Mouse (Mus musculus): ENCODE data around the gene Rgs14. TPM values are rescaled to one million over a fixed set of nuclear protein-coding genes. Genes with fewer than 3 reads are reported as not detected.
A peak's percentile ranks its signal among the peaks of the same experiment; 100 is the strongest.

Gene Rgs14
- polyA plus RNA-seq, 1 experiment from 2014 or later = 1.8 TPM

DNA sequence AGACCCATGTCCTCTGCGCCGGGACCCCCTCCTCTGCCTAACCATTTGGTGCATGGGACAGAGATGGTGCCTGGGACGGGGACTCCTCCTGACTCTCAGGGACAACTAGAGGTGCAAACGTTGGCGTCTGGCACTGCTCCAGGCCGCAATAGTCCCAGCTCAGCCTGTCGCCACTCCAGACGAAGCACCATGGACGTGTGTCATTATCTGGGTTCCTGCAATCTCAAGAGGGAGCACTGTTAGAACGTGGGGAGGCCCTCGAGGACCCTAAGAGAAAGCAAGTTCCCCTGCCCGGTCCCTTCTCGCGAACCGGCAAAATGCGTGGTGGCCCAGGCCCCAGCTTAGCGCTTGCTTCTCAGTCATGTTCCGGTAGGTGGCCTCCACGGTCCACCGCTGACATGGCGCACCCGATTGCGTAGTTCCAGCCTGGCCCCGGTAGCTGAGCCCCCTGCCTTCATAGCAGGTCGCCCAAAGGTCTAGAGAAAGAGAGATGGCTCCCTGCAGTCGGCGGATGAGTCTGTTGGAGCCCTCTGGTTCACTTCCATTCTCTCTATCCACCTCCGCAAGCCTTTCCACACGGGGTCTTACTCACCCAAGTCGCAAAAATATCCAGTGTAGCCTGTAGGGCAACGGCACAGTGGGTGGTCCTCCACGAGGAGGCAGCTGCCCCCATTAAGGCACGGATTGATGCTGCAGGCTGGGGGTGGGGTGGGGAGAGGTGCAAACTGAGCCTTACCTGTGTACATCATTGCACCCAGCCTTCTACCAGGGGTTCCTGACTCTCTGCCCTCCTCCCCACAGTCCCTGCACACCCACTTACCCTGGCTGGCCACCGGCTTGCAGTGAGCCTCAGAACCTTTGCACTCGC lies 51.6 kb downstream of the Rgs14 start:
- no peaks in the 10 kb centered on the region for H3K36me3 ChIP-seq
- no peak overlapping the region for H3K4me3 ChIP-seq (replicated peaks)
- no peak for DNase-seq
- no peak overlapping the region for H3K27ac ChIP-seq
- H3K27me3 ChIP-seq = peaks cover 61% of the 10 kb centered on the region
- H3K9me3 ChIP-seq (replicated peaks) = no peaks in the 10 kb centered on the region
- H3K9ac ChIP-seq = no peak overlapping the region
- H3K4me1 ChIP-seq (replicated peaks) = peaks cover 30% of the 10 kb centered on the region
- ATAC-seq (ENCODE audit: low read depth) = peak; percentile 11; the same call in 1 of the 2 replicates
- peak overlapping the region; percentile 17; the same call in 1 of the 2 replicates for H3K4me2 ChIP-seq
- WGBS (ENCODE audit: insufficient replicate concordance) = 10% methylated on average over 35 of the region's 35 CpGs

DNA sequence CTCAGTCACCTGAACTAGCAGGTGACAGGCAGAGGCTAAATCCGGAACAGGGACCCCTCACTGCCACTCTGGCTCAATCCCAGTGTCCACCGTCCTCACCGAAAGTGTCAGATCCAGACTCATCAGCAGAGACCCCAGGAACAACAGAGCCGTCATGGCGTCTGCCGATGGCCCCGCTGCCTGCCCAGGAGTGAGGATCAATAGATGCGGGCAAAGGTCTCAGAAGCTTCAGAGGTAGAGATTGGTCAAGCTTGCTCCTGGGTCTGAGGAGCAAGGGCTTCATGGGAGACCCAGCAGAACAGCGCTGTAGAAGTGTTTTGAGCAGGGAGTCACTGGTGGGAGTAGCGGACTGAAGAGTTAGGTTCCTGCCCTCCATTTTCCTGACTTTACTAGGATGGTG lies 57.1 kb downstream of the Rgs14 start, which contains the start of gene F12:
TSS of gene F12 (minus strand) at position 181 of the 400 bp plus-strand sequence.
- peak within 1 kb of the TSS; percentile 52 for H3K4me2 ChIP-seq
- no peak for ATAC-seq (ENCODE audit: low read depth)
- H3K4me3 ChIP-seq (replicated peaks) = peak within 1 kb of the TSS; percentile 27
- peaks cover 17% of the 10 kb centered on the region for H3K27me3 ChIP-seq
- peak within 1 kb of the TSS; percentile 43; the same call in 1 of the 2 replicates for H3K9ac ChIP-seq
- no peak for DNase-seq
- no peaks in the 10 kb centered on the region for H3K9me3 ChIP-seq (replicated peaks)
- WGBS (ENCODE audit: insufficient replicate concordance) = 67% methylated on average over 10 of the region's 10 CpGs
- H3K4me1 ChIP-seq (replicated peaks) = peaks cover 11% of the 10 kb centered on the region
- no peak within 1 kb of the TSS; the same call in 1 of the 2 replicates for H3K27ac ChIP-seq
- H3K36me3 ChIP-seq = no peaks in the 10 kb centered on the region

DNA sequence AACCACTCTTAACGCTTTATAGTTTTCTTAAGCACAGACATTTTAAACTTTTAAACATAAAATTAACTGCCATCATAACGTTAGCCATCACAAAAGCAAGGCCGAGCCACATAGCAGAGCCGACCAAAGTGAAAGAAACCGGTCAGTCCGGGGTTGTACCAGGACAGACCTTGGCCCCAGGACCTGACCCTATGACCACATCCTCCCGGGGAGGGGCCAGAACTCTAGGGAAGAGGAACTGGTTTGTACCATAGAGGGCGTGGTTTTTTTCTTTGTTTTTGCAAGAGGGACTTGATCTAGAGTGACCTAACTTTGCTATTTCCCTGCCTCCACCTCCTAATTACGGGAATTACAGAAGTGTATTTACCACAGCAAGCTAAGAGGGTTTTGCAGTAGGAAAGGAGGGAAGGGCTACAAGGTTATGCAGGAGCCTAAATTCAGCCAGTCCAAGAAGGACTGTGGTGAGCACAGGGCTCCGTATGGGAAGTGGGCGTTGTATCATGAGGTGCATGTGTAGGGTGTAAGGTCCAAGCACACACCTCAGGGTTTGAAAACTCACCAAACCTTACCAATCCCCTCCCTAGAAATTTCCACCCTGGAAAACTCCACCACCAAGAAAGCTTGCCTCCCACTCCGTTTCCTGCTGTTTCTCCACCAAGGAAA lies 59.8 kb downstream of the Rgs14 start:
- Histone ChIP-seq H3K9me3 (replicated peaks) (no peaks in the 10 kb centered on the region), H3K36me3 (no peaks in the 10 kb centered on the region), H3K4me3 (replicated peaks) (no peak overlapping the region), H3K27ac (peak overlapping the region; percentile 37; the same call in 1 of the 2 replicates), H3K4me2 (peak overlapping the region; percentile 26; the same call in 1 of the 2 replicates), H3K4me1 (replicated peaks) (peaks cover 9% of the 10 kb centered on the region), H3K9ac (no peak overlapping the region), H3K27me3 (0 out of 2 replicates have a peak, but pooled peaks cover 3% of the 10 kb centered on the region)
- DNase-seq = no peak
- 29% methylated on average over 12 of the region's 12 CpGs for WGBS (ENCODE audit: insufficient replicate concordance)
- ATAC-seq (ENCODE audit: low read depth) = peak; percentile 77

DNA sequence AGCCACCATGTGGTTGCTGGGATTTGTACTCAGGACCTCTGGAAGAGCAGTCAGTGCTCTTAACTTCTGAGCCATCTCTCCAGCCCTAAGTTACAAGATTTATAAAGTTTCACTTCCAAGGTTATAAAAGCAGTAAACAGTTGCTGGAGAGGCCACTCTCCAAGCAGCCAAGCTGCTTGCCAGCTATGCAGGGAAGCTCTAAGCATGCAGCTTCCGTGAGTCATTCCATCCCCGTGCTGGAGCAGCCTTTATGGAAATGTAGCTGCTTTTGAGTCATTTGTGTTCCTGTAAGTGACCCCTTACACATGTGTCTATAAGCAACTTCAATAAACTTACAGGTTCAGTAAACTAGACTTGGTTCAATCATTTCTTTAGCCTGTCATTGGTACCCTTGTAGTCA lies 61.0 kb downstream of the Rgs14 start:
- H3K27me3 ChIP-seq = no peaks in the 10 kb centered on the region
- WGBS (ENCODE audit: insufficient replicate concordance) = 70% methylated on average over 2 of the region's 2 CpGs
- H3K9me3 ChIP-seq (replicated peaks) = no peaks in the 10 kb centered on the region
- H3K4me3 ChIP-seq (replicated peaks) = no peak overlapping the region
- ATAC-seq (ENCODE audit: low read depth) (no peak), DNase-seq (no peak)
- no peak overlapping the region for H3K27ac ChIP-seq
- no peak overlapping the region for H3K4me2 ChIP-seq
- H3K9ac ChIP-seq = no peak overlapping the region
- no peaks in the 10 kb centered on the region for H3K36me3 ChIP-seq
- peaks cover 9% of the 10 kb centered on the region for H3K4me1 ChIP-seq (replicated peaks)

DNA sequence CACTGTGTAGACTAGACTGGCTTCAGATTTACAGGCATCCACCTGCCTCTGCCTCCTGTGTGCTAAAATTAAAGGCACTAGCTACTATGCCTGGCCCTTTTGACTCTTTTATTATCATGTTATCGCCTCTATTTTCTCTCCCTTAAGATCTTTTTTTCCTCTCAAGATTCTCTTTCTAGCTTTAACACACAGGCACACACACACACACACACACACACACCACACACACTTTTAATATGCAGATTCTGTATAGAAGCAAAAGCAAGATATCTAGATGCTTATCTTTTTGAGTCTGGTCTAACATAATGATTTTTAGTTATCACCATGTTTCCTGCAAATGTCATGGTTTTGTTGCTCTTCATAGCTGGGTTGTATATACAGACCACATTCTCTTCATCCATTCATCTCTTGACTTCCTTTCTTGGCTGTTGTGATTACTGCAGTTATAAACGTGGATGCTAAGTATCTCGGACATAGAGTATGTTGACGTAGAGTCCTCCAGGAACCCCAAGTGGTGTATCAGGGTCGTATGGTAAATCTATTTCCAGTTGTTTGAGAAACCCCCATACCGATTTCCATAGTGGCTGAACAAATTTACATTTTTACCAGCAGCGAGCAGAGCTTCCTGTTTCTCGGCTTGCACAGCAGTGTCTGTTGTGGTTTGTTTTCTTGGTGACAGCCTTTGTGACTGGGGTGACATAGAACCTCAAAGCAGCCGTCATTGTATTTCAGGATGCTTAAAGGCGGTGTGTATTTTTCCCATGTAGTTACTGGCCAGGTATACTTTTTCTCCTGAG lies 62.6 kb downstream of the Rgs14 start:
- no peak overlapping the region for H3K27ac ChIP-seq
- H3K27me3 ChIP-seq = no peaks in the 10 kb centered on the region
- H3K9me3 ChIP-seq (replicated peaks) = no peaks in the 10 kb centered on the region
- DNase-seq (no peak), ATAC-seq (ENCODE audit: low read depth) (no peak)
- WGBS (ENCODE audit: insufficient replicate concordance) = 28% methylated on average over 10 of the region's 10 CpGs
- H3K4me3 ChIP-seq (replicated peaks) = no peak overlapping the region
- no peaks in the 10 kb centered on the region for H3K36me3 ChIP-seq
- H3K4me1 ChIP-seq (replicated peaks) = peaks cover 4% of the 10 kb centered on the region
- no peak overlapping the region for H3K9ac ChIP-seq
- H3K4me2 ChIP-seq = no peak overlapping the region

Other genes starting within 250 kb of the Rgs14 start
- not detected in 2 replicates for gene Gm17617, start 236.2 kb upstream of the Rgs14 start, polyA plus RNA-seq (2015; fragmentation: Nextera tagmentation; extraction: Ambion mirVana)
- gene Fgfr4, start 217.1 kb upstream of the Rgs14 start, polyA plus RNA-seq (2015; fragmentation: Nextera tagmentation; extraction: Ambion mirVana) = 4.2 and 5.4 TPM in 2 replicates
- 15.5 and 19.8 TPM in 2 replicates for gene Nsd1, start 159.9 kb upstream of the Rgs14 start, polyA plus RNA-seq (2015; fragmentation: Nextera tagmentation; extraction: Ambion mirVana)
- gene Prelid1, start 49.2 kb upstream of the Rgs14 start, polyA plus RNA-seq (2015; fragmentation: Nextera tagmentation; extraction: Ambion mirVana) = 234 and 240 TPM in 2 replicates
- 38.0 and 45.0 TPM in 2 replicates for gene Rab24, start 47.8 kb upstream of the Rgs14 start, polyA plus RNA-seq (2015; fragmentation: Nextera tagmentation; extraction: Ambion mirVana)
- gene Mxd3, start 39.9 kb upstream of the Rgs14 start, polyA plus RNA-seq (2015; fragmentation: Nextera tagmentation; extraction: Ambion mirVana) = 22.0 and 23.0 TPM in 2 replicates
- 59.1 and 65.6 TPM in 2 replicates for gene Lman2, start 6.9 kb upstream of the Rgs14 start, polyA plus RNA-seq (2015; fragmentation: Nextera tagmentation; extraction: Ambion mirVana)
- not detected in 2 replicates for gene Slc34a1, start 28.5 kb downstream of the Rgs14 start, polyA plus RNA-seq (2015; fragmentation: Nextera tagmentation; extraction: Ambion mirVana)
- not detected in 2 replicates for gene Pfn3, start 45.5 kb downstream of the Rgs14 start, polyA plus RNA-seq (2015; fragmentation: Nextera tagmentation; extraction: Ambion mirVana)
- 56.5 and 59.8 TPM in 2 replicates for gene F12, start 57.1 kb downstream of the Rgs14 start, polyA plus RNA-seq (2015; fragmentation: Nextera tagmentation; extraction: Ambion mirVana)
- gene Grk6, start 75.3 kb downstream of the Rgs14 start, polyA plus RNA-seq (2015; fragmentation: Nextera tagmentation; extraction: Ambion mirVana) = 23.7 and 25.2 TPM in 2 replicates
- not detected in 2 replicates for gene Prr7, start 94.5 kb downstream of the Rgs14 start, polyA plus RNA-seq (2015; fragmentation: Nextera tagmentation; extraction: Ambion mirVana)
- gene Dbn1, start 118.4 kb downstream of the Rgs14 start, polyA plus RNA-seq (2015; fragmentation: Nextera tagmentation; extraction: Ambion mirVana) = 11.5 and 12.3 TPM in 2 replicates
- 27.5 and 28.8 TPM in 2 replicates for gene Pdlim7, start 143.9 kb downstream of the Rgs14 start, polyA plus RNA-seq (2015; fragmentation: Nextera tagmentation; extraction: Ambion mirVana)
- 3.4 and 3.8 TPM in 2 replicates for gene Dok3, start 159.6 kb downstream of the Rgs14 start, polyA plus RNA-seq (2015; fragmentation: Nextera tagmentation; extraction: Ambion mirVana)
- gene Ddx41, start 166.9 kb downstream of the Rgs14 start, polyA plus RNA-seq (2015; fragmentation: Nextera tagmentation; extraction: Ambion mirVana) = 31.7 and 32.8 TPM in 2 replicates
- 7.9 and 8.8 TPM in 2 replicates for gene Fam193b, start 201.4 kb downstream of the Rgs14 start, polyA plus RNA-seq (2015; fragmentation: Nextera tagmentation; extraction: Ambion mirVana)
- 65.0 and 72.6 TPM in 2 replicates for gene Tmed9, start 204.0 kb downstream of the Rgs14 start, polyA plus RNA-seq (2015; fragmentation: Nextera tagmentation; extraction: Ambion mirVana)
- gene B4galt7, start 230.2 kb downstream of the Rgs14 start, polyA plus RNA-seq (2015; fragmentation: Nextera tagmentation; extraction: Ambion mirVana) = 7.0 and 7.8 TPM in 2 replicates

Data from liver, embryonic 13.5 days (tissue).